Comparison of ENCODE assay signal across 8 mouse cellular contexts in genomic region chr1:82291151-82291797, GRCm38 (mm10). TPM values are rescaled to one million over a fixed set of nuclear protein-coding genes. Genes with fewer than 3 reads are reported as not detected.
DNase-seq lines count a peak whose midpoint lies in the region; ATAC-seq lines count a peak whose summit lies in the region.

TSS of gene Irs1 (minus strand) at chr1:82291416.

- H3K9me3 ChIP-seq in megakaryocyte, embryonic 14.5 days, result peaks cover 20% of the 10 kb centered on the region; the same call in 1 of the 2 replicates

- peaks cover 39% of the 10 kb centered on the region for H3K4me1 ChIP-seq in megakaryocyte, embryonic 14.5 days

- H3K36me3 ChIP-seq in megakaryocyte, embryonic 14.5 days (replicated peaks; ENCODE audit: low read length), result no peaks in the 10 kb centered on the region

- ATAC-seq in inflammation-experienced regulatory T-cells, adult 6 months, result peak; percentile 49
- no peak for ATAC-seq in monocyte, adult 5-6 weeks (replicated peaks; ENCODE audit: insufficient number of reproducible peaks, low FRiP score, low TSS enrichment, poor library complexity, severe bottlenecking)

- peaks cover 77% of the 10 kb centered on the region for H3K27me3 ChIP-seq in megakaryocyte, embryonic 14.5 days (replicated peaks)

- intact Hi-C loops in gastrocnemius, postnatal 36 days (cut with DNase I), result loop anchor here (2.0 to 5.0 kb wide), 3 partner anchors 141 to 604 kb away; no protein-coding TSS in a partner anchor
- intact Hi-C loops in left cerebral cortex, postnatal 10 days (cut with DNase I), result loop anchor here (2.0 to 10.0 kb wide), 4 partner anchors 141 to 1466 kb away; no protein-coding TSS in a partner anchor

- DNase-seq in adrenal gland, postnatal 10 days, result peak; percentile 93
- DNase-seq in embryo, embryonic 11 days, result peak; percentile 93
- peak; percentile 79 to 82 for DNase-seq in gastrocnemius, postnatal 36 days
- DNase-seq in left cerebral cortex, postnatal 10 days (ENCODE audit: extremely low spot score in 1 of 2, low spot score in 2 of 2), result peak; percentile 77 to 91
- DNase-seq in right cerebral cortex, postnatal 25 days, result peak; percentile 88

- H3K4me3 ChIP-seq in megakaryocyte, embryonic 14.5 days (replicated peaks), result peak within 1 kb of the TSS; percentile 92

RNA-seq across cellular contexts. Expression of gene Irs1, which starts in this region (rescaled TPM):
- 10 to 100 TPM; 17.0 to 24.9 TPM for total RNA-seq in adrenal gland, postnatal 10 days (2021)
- total RNA-seq in gastrocnemius, postnatal 36 days (2021), result 10 to 100 TPM; 46.4 to 49.6 TPM
- not detected for polyA plus RNA-seq in inflammation-experienced regulatory T-cells, adult 6 months (2017; shearing (Covaris generic))
- 10 to 100 TPM; 21.6 to 22.9 TPM for total RNA-seq in left cerebral cortex, postnatal 10 days (2021)
- polyA plus RNA-seq in megakaryocyte, embryonic 14.5 days (2012; ENCODE audit: insufficient read depth, low replicate concordance), result 0.35 TPM in 1 of 2 replicates, not detected in the other
- total RNA-seq in monocyte, adult 5-6 weeks (2017), result 0.21 TPM in 1 of 3 replicates, not detected in the others

Comparison
In these comparisons a context has a peak if more than half of its experiments do, and no peak if none do; other contexts are left out.
1. RNA of gene Irs1 (total RNA-seq): 46.4 to 49.6 TPM in gastrocnemius, postnatal 36 days, 17.0 to 24.9 TPM in adrenal gland, postnatal 10 days and 21.6 to 22.9 TPM in left cerebral cortex, postnatal 10 days; 0.21 TPM in monocyte, adult 5-6 weeks; every median in the first group is over 10 times any median in the second.
2. Peak in ATAC-seq in inflammation-experienced regulatory T-cells, adult 6 months; RNA of the gene not detected or under 1 TPM.
3. Peak in every context shown above with its lines, with median percentiles within 50 percentile points of each other: DNase-seq.